Mouse (Mus musculus) thymus, adult 2 months (tissue): ENCODE results near the gene Xlr5a.
"Not testable (repeated sequence)": the region's sequence is repeated elsewhere in the genome, so short reads cannot be mapped to it uniquely, and the experiment has no call there.

Experiments used
- CTCF ChIP-seq: fragments of 200-500 bp; IDR thresholded peaks from 2 replicates; pipeline ENCODE4 v1.5.1; 2012; ENCODE audit warnings: mild to moderate bottlenecking, control low read depth, low read length, moderate library complexity, borderline replicate concordance; ENCODE audit not compliant: control insufficient read depth, poor library complexity, insufficient read depth; ENCODE audit errors: extremely low read depth
- POLR2A ChIP-seq: fragments of 200-500 bp; IDR thresholded peaks from 2 replicates; pipeline ENCODE4 v1.6.1; 2012; ENCODE audit warnings: mild to moderate bottlenecking, low read length, control low read depth, moderate library complexity; ENCODE audit not compliant: control insufficient read depth, poor library complexity, insufficient read depth; ENCODE audit errors: extremely low read depth

- TF ChIP-seq POLR2A, CTCF: not testable (repeated sequence)
Measured at GRCm38 (mm10) chrX:73242821-73243325, 49.9 kb downstream of the Xlr5a start, which contains the start of gene Xlr4c.
